Mouse (Mus musculus) liver, adult 2 months (tissue): ENCODE measurements around the gene Jup. TPM values are rescaled to one million over a fixed set of nuclear protein-coding genes. Genes with fewer than 3 reads are reported as not detected.
"Not testable (repeated sequence)": the region's sequence is repeated elsewhere in the genome, so short reads cannot be mapped to it uniquely, and the experiment has no call there.

Experiments used
- DNase-seq: peaks from one replicate; pipeline ENCODE4 v3.0.0-alpha.2; 2011; ENCODE audit warnings: low read depth, low spot score; ENCODE audit errors: extremely low read depth
- H3K27ac ChIP-seq: fragments of 200-500 bp; replicated peaks from 2 replicates; pipeline ENCODE4 v1.5.1; 2012; ENCODE audit warnings: low read depth, mild to moderate bottlenecking, control low read depth, inconsistent platforms, low read length; ENCODE audit not compliant: insufficient read depth
- H3K27me3 ChIP-seq: fragments of 200-500 bp; 2 replicates; pipeline ENCODE4 v1.6.1; 2012; ENCODE audit warnings: mild to moderate bottlenecking, moderate library complexity, low read length, inconsistent platforms; ENCODE audit not compliant: control insufficient read depth, insufficient read depth
- H3K36me3 ChIP-seq: fragments of 200-500 bp; 2 replicates; pipeline ENCODE4 v1.6.1; 2012; ENCODE audit warnings: low read length, inconsistent platforms; ENCODE audit not compliant: control insufficient read depth, insufficient read depth
- H3K4me1 ChIP-seq: fragments of 200-500 bp; 2 replicates; pipeline ENCODE4 v1.6.1; 2011; ENCODE audit warnings: low read length; ENCODE audit not compliant: control insufficient read depth, insufficient read depth
- H3K4me3 ChIP-seq: fragments of 200-500 bp; 2 replicates; pipeline ENCODE4 v1.5.1; 2011; ENCODE audit warnings: low read depth, mild to moderate bottlenecking, control low read depth, low read length, moderate library complexity; ENCODE audit not compliant: insufficient read depth
- H3K79me2 ChIP-seq: fragments of 200-500 bp; 2 replicates; pipeline ENCODE4 v1.6.1; 2012; ENCODE audit warnings: inconsistent platforms, mild to moderate bottlenecking, low read length, moderate library complexity; ENCODE audit not compliant: control insufficient read depth, insufficient read depth
- H3K9ac ChIP-seq: fragments of 200-500 bp; 2 replicates; pipeline ENCODE4 v1.6.1; 2012; ENCODE audit warnings: low read depth, mild to moderate bottlenecking, control low read depth, inconsistent platforms, low read length
- CTCF ChIP-seq: fragments of 200-500 bp; IDR thresholded peaks from 2 replicates; pipeline ENCODE4 v1.5.1; 2011; ENCODE audit warnings: low read depth, low read length, control low read depth
- POLR2A ChIP-seq: fragments of 200-500 bp; IDR thresholded peaks from 2 replicates; pipeline ENCODE4 v1.6.1; 2011; ENCODE audit warnings: low read length, control low read depth; ENCODE audit not compliant: insufficient read depth; ENCODE audit errors: extremely low read depth
- WGBS: fragments of 180-500 bp; shearing (Covaris S2); methylation state at CpG from one replicate; pipeline ENCODE4 v1.1.7; 2018; 5-methylcytosine and 5-hydroxymethylcytosine counted together
- polyA plus RNA-seq: library from polyadenylated mRNA; depleted of rRNA; stranded (reverse); fragments of >200 nt; gene quantifications from 2 replicates; pipeline ENCODE4 v1.2.3, GENCODE M21; 2012
- total RNA-seq: library from RNA; depleted of rRNA; stranded (reverse); fragments of >200 nt; gene quantifications from 2 replicates; pipeline ENCODE4 v1.2.3, GENCODE M21; 2014

Jup gene
- total and polyA plus RNA-seq, 2 experiments = 18.3 to 69.5 TPM

- WGBS = 79% methylated on average over 11 of the region's 11 CpGs
- H3K79me2 ChIP-seq = peaks cover under 1% of the 10 kb centered on the region; the same call in 1 of the 2 replicates
- no peak for DNase-seq
- TF ChIP-seq POLR2A (no peak), CTCF (no peak)
- no peak overlapping the region for H3K9ac ChIP-seq
- H3K36me3 ChIP-seq = peaks cover 17% of the 10 kb centered on the region
- peaks cover 6% of the 10 kb centered on the region; the same call in 1 of the 2 replicates for H3K4me1 ChIP-seq
- no peaks in the 10 kb centered on the region for H3K27me3 ChIP-seq
- H3K4me3 ChIP-seq = no peak overlapping the region
- H3K27ac ChIP-seq = no peak overlapping the region
Measured at GRCm38 (mm10) chr11:100325062-100325629, 72.4 kb downstream of the Jup start.

GRCm38 (mm10) chr11:100323578-100323977 lies 74.0 kb downstream of the Jup start:
- H3K27me3 ChIP-seq = no peaks in the 10 kb centered on the region
- DNase-seq = peak; percentile 69
- 22% methylated on average over 3 of the region's 3 CpGs for WGBS
- H3K4me1 ChIP-seq = peaks cover under 1% of the 10 kb centered on the region; the same call in 1 of the 2 replicates
- peaks cover 17% of the 10 kb centered on the region for H3K36me3 ChIP-seq
- no peak for TF ChIP-seq POLR2A
- peak; percentile 68; the same call in 1 of the 2 replicates for TF ChIP-seq CTCF
- peaks cover 3% of the 10 kb centered on the region; the same call in 1 of the 2 replicates for H3K79me2 ChIP-seq
- H3K27ac ChIP-seq = no peak overlapping the region
- no peak overlapping the region for H3K9ac ChIP-seq
- H3K4me3 ChIP-seq = no peak overlapping the region

- H3K27ac ChIP-seq = peak overlapping the region; percentile 61
- no peak overlapping the region; the same call in 1 of the 2 replicates for H3K4me3 ChIP-seq
- peak; percentile 67 for DNase-seq
- 35% methylated on average over 3 of the region's 3 CpGs for WGBS
- peaks cover 3% of the 10 kb centered on the region; the same call in 1 of the 2 replicates for H3K79me2 ChIP-seq
- TF ChIP-seq POLR2A (0 out of 2 replicates have a peak, but pooled peaks have one; percentile 12), CTCF (no peak)
- no peaks in the 10 kb centered on the region for H3K27me3 ChIP-seq
- peaks cover 17% of the 10 kb centered on the region for H3K36me3 ChIP-seq
- peak overlapping the region; percentile 56 for H3K9ac ChIP-seq
- H3K4me1 ChIP-seq = peaks cover 4% of the 10 kb centered on the region; the same call in 1 of the 2 replicates
Measured at GRCm38 (mm10) chr11:100322591-100323258, 74.8 kb downstream of the Jup start.

- peaks cover 17% of the 10 kb centered on the region for H3K36me3 ChIP-seq
- not testable (repeated sequence) for H3K4me1 ChIP-seq, H3K27me3 ChIP-seq, H3K79me2 ChIP-seq
- peak overlapping the region; percentile 61 for H3K27ac ChIP-seq
- WGBS = 24% methylated on average over 7 of the region's 7 CpGs
- H3K4me3 ChIP-seq = peak overlapping the region; percentile 21; the same call in 1 of the 2 replicates
- DNase-seq = peak; percentile 53
- H3K9ac ChIP-seq = peak overlapping the region; percentile 56
Measured at GRCm38 (mm10) chr11:100321479-100322305, 75.9 kb downstream of the Jup start.

- DNase-seq = not testable (repeated sequence)
- WGBS = 2% methylated on average over 11 of the region's 11 CpGs
- H3K36me3 ChIP-seq = peaks cover 17% of the 10 kb centered on the region
Measured at GRCm38 (mm10) chr11:100320701-100321410, 76.7 kb downstream of the Jup start.

More at GRCm38 (mm10) chr11:100320701-100321410, 76.7 kb downstream of the Jup start:
- peak overlapping the region; percentile 92 for H3K27ac ChIP-seq
- H3K4me3 ChIP-seq = peak overlapping the region; percentile 93
- H3K4me1 ChIP-seq = peaks cover 12% of the 10 kb centered on the region
- H3K79me2 ChIP-seq, H3K27me3 ChIP-seq: not testable (repeated sequence)
- peak overlapping the region; percentile 97 for H3K9ac ChIP-seq
